Mouse (Mus musculus) heart, postnatal 36 days (tissue): ENCODE data around the gene Plxdc2. TPM values are rescaled to one million over a fixed set of nuclear protein-coding genes. Genes with fewer than 3 reads are reported as not detected.
"Not testable (repeated sequence)": the region's sequence is repeated elsewhere in the genome, so short reads cannot be mapped to it uniquely, and the experiment has no call there.

Experiments
- DNase-seq, 2 experiments: peaks; one replicate each; pipeline ENCODE4 v3.0.0; 2021 to 2022
- intact Hi-C: fragments of 180-260 bp; cut with DNase I; formaldehyde crosslinking; loops from one replicate; pipeline ENCODE4 v1.15.1; 2025
- total RNA-seq, 2 experiments: library from RNA; stranded (reverse); gene quantifications; 2 replicates each; pipeline ENCODE4 v1.2.3; 2021

Plxdc2 gene
- total RNA-seq, 2 experiments from 2014 or later = 20.3 to 23.1 TPM

- DNase-seq = no peak
- intact Hi-C loops = loop anchor here (10.0 kb wide), 2 partner anchors 124 to 364 kb away; no protein-coding TSS in a partner anchor
These were observed 374.9 kb downstream of the Plxdc2 start for GRCm38 (mm10) chr2:16731033-16731432.

GRCm38 (mm10) chr2:16734381-16734780 is 378.3 kb downstream of the Plxdc2 start:
- intact Hi-C loops = loop anchor here (10.0 kb wide), 2 partner anchors 120 to 360 kb away; no protein-coding TSS in a partner anchor
- peak; percentile 33 to 45 for DNase-seq

GRCm38 (mm10) chr2:16738241-16738640 is 382.1 kb downstream of the Plxdc2 start:
- DNase-seq = peak; percentile 74 to 79
- intact Hi-C loops = loop anchor here (10.0 kb wide), 2 partner anchors 117 to 357 kb away; no protein-coding TSS in a partner anchor

GRCm38 (mm10) chr2:16741813-16742212 is 385.7 kb downstream of the Plxdc2 start:
- intact Hi-C loops = loop anchor here (10.0 kb wide), 1 partner anchor 387 kb away; the partner anchor contains the start of gene Plxdc2
- DNase-seq = no peak

- no peak for DNase-seq
- intact Hi-C loops = loop anchor here (10.0 kb wide), 1 partner anchor 389 kb away; the partner anchor contains the start of gene Plxdc2
These were observed 387.5 kb downstream of the Plxdc2 start for GRCm38 (mm10) chr2:16743568-16743967.

- DNase-seq = no peak
- intact Hi-C loops = loop anchor here (10.0 kb wide), 1 partner anchor 395 kb away; the partner anchor contains the start of gene Plxdc2
These were observed 393.3 kb downstream of the Plxdc2 start for GRCm38 (mm10) chr2:16749302-16749909.

GRCm38 (mm10) chr2:16757158-16757557 is 401.1 kb downstream of the Plxdc2 start:
- intact Hi-C loops = no loop called here
- no peak for DNase-seq

- intact Hi-C loops = no loop called here
- no peak for DNase-seq
These were observed 403.7 kb downstream of the Plxdc2 start for GRCm38 (mm10) chr2:16759766-16760165.

GRCm38 (mm10) chr2:16769149-16769548 is 413.0 kb downstream of the Plxdc2 start:
- intact Hi-C loops, DNase-seq: not testable (repeated sequence)

- no peak for DNase-seq
- intact Hi-C loops = no loop called here
These were observed 417.5 kb downstream of the Plxdc2 start for GRCm38 (mm10) chr2:16773398-16774113.

- intact Hi-C loops = no loop called here
- no peak for DNase-seq
These were observed 418.0 kb downstream of the Plxdc2 start for GRCm38 (mm10) chr2:16774114-16774433.

- intact Hi-C loops = no loop called here
- DNase-seq = no peak
These were observed 439.2 kb downstream of the Plxdc2 start for GRCm38 (mm10) chr2:16795283-16795682.
